Mouse (Mus musculus) spleen, adult 2 months (tissue): Measurements from ENCODE around the gene Tpm3. TPM values are rescaled to one million over a fixed set of nuclear protein-coding genes. Genes with fewer than 3 reads are reported as not detected.
A peak's percentile ranks its signal among the peaks of the same experiment; 100 is the strongest.

ENCODE experiments used
- DNase-seq, 2 experiments: peaks; one replicate each; pipeline versions ENCODE4 v3.0.0 to v3.0.0-alpha.2; 2012 to 2021; ENCODE audit warnings: low spot score in 2 of 2, low read depth in 1 of 2
- H3K27ac ChIP-seq: fragments of 200-500 bp; 2 replicates; pipeline ENCODE4 v1.5.1; 2012; ENCODE audit warnings: low read length, inconsistent platforms; ENCODE audit not compliant: insufficient read depth
- H3K27me3 ChIP-seq: fragments of 200-500 bp; 2 replicates; pipeline ENCODE4 v1.6.1; 2012; ENCODE audit warnings: mild to moderate bottlenecking, moderate library complexity, low read length, inconsistent platforms; ENCODE audit not compliant: control insufficient read depth, insufficient read depth
- H3K36me3 ChIP-seq: fragments of 200-500 bp; 2 replicates; pipeline ENCODE4 v1.6.1; 2012; ENCODE audit warnings: mild to moderate bottlenecking, low read length, inconsistent platforms; ENCODE audit not compliant: control insufficient read depth, insufficient read depth
- H3K4me1 ChIP-seq: fragments of 200-500 bp; 2 replicates; pipeline ENCODE4 v1.6.1; 2011; ENCODE audit warnings: inconsistent platforms; ENCODE audit not compliant: control insufficient read depth, insufficient read depth, insufficient read length
- H3K4me3 ChIP-seq: fragments of 200-500 bp; 2 replicates; pipeline ENCODE4 v1.5.1; 2011; ENCODE audit warnings: mild to moderate bottlenecking, inconsistent platforms; ENCODE audit not compliant: insufficient read depth, insufficient read length; ENCODE audit errors: extremely low read depth
- CTCF ChIP-seq: fragments of 200-500 bp; IDR thresholded peaks from 2 replicates; pipeline ENCODE4 v1.5.1; 2011; ENCODE audit warnings: mild to moderate bottlenecking, inconsistent platforms; ENCODE audit not compliant: insufficient read depth, insufficient read length, insufficient replicate concordance; ENCODE audit errors: extremely low read depth
- POLR2A ChIP-seq: fragments of 200-500 bp; IDR thresholded peaks from 2 replicates; pipeline ENCODE4 v1.6.1; 2011; ENCODE audit warnings: low read depth, low read length, inconsistent platforms
- WGBS: fragments of 180-500 bp; shearing (Covaris S2); methylation state at CpG from one replicate; pipeline ENCODE4 v1.1.7; 2018; 5-methylcytosine and 5-hydroxymethylcytosine counted together
- polyA plus RNA-seq: library from polyadenylated mRNA; depleted of rRNA; stranded (reverse); fragments of >200 nt; gene quantifications from 2 replicates; pipeline ENCODE4 v1.2.3, GENCODE M21; 2012; rRNA removed

Tpm3 gene
- polyA plus RNA-seq: 127 and 141 TPM in 2 replicates

DNA sequence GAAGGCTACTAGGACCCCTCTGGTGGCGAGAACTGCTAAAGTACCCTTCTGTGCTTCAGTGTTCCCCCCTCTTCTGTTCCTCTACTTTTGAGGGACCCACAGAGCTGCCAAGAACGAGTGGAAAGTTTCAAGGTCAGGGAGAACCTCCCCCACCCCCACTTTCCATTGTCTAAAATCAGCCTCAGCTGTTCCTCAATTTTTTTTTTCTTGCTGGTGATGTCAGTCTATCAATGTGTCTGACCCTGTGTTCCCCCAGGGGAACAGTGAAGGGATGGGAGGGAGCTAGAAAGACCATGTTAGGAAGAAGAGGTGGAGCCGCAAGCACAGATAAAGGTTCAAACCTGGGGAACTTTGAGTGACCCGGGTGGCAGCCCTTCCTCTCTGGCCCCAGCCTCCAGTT is at the start of gene Tpm3:
TSS of gene Tpm3 (plus strand) at position 356 of the 400 bp plus-strand sequence.
- Histone ChIP-seq H3K4me1 (no peaks in the 10 kb centered on the region), H3K4me3 (no peak within 1 kb of the TSS), H3K27me3 (no peaks in the 10 kb centered on the region), H3K36me3 (no peaks in the 10 kb centered on the region), H3K27ac (no peak within 1 kb of the TSS)
- no peak for DNase-seq
- WGBS: 55% methylated on average over 4 of the region's 4 CpGs
- no peak for TF ChIP-seq POLR2A
- TF ChIP-seq CTCF: no peak

- 96% methylated on average over 2 of the region's 2 CpGs for WGBS
- no peak for DNase-seq
- Histone ChIP-seq H3K27ac (no peak overlapping the region), H3K27me3 (no peaks in the 10 kb centered on the region), H3K36me3 (peaks cover 40% of the 10 kb centered on the region), H3K4me3 (no peak overlapping the region), H3K4me1 (no peaks in the 10 kb centered on the region)
- TF ChIP-seq CTCF (no peak), POLR2A (no peak)
Observed at GRCm38 (mm10) chr3:90034653-90035052, 37.8 kb upstream of the Tpm3 start.

DNA sequence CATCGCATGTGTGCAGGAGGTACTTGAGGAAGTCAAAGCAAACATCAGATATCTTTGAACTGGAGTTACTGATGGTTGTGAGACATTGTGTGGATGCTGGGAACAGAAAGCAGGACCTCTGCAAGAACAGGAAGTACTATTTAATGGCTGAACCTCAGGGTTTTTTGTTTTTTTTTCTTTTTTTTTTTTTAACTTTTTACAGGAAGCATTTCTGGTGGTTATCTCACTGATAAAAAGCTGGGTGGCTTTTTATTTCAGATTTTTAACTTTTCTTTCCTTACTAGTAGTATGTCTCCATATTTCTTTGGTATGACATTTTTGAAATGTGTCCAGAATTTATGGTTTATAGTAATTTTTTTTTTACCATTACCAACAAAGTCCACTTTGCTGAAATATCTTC is 36.2 kb upstream of the Tpm3 start:
- Histone ChIP-seq H3K27me3 (no peaks in the 10 kb centered on the region), H3K4me3 (no peak overlapping the region), H3K4me1 (no peaks in the 10 kb centered on the region), H3K27ac (no peak overlapping the region), H3K36me3 (peaks cover 41% of the 10 kb centered on the region)
- DNase-seq: no peak
- WGBS: 89% methylated on average over 1 of the region's 1 CpGs
- TF ChIP-seq CTCF (no peak), POLR2A (no peak)

GRCm38 (mm10) chr3:90049691-90050090 is 22.8 kb upstream of the Tpm3 start:
- Histone ChIP-seq H3K4me1 (peaks cover 2% of the 10 kb centered on the region), H3K27ac (no peak overlapping the region), H3K36me3 (peaks cover 3% of the 10 kb centered on the region; the same call in 1 of the 2 replicates), H3K4me3 (no peak overlapping the region), H3K27me3 (no peaks in the 10 kb centered on the region; the same call in 1 of the 2 replicates)
- no peak for TF ChIP-seq POLR2A
- TF ChIP-seq CTCF: no peak
- no peak for DNase-seq
- 64% methylated on average over 3 of the region's 3 CpGs for WGBS

- Histone ChIP-seq H3K4me3 (peak within 1 kb of the TSS; percentile 99), H3K27me3 (no peaks in the 10 kb centered on the region; the same call in 1 of the 2 replicates), H3K36me3 (peaks cover 6% of the 10 kb centered on the region), H3K4me1 (peaks cover 2% of the 10 kb centered on the region), H3K27ac (peak within 1 kb of the TSS; percentile 95)
- peak; percentile 45 to 61 for DNase-seq
- TF ChIP-seq CTCF: no peak
- no peak for TF ChIP-seq POLR2A
- 2% methylated on average over 39 of the region's 43 CpGs for WGBS
Observed at GRCm38 (mm10) chr3:90051441-90052350, 20.8 kb upstream of the Tpm3 start, which contains the start of gene 4933434E20Rik. Gene 4933434E20Rik (plus strand): TSS chr3:90051636.

DNA sequence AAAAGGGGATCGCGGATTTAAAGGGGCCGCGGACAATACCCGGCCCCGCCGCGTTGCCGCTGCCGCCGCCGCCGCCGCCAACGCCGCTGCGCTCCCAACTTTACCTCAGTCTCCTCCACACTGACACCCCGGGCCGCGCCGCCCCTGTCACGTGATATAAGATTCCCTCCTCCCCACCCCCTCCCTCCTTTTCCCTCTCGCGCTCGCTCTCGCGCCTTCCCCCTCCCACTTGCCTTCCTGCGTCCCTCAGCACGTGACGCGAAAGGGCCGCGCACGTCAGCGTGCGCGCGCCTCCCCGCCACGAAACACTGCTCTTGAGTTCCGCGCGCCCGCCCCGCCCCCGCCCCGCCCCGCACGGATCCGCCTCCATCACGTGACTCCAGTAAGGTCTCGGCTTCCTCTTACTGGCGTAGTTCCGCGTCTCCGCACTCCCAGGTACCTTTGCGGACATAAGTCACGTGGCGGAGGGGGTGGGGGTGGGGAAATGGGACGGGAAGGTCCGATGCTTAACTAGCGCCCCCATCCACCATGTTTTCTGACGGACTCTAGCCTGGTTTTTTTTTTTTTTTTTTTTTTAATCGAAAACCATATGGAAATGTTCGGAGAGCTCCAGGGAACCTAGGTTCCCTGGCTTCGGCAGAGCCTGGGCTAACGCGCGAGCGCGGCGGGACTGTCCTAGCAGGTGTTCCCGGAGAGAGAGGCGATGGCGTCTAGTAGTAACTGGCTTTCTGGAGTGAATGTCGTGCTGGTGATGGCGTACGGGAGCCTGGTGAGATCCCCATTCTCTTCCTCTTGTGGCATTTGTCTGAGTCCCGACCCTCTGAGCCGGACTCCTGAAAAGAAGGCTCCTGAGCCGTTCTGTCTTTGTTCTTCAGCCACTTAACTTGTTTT is 19.9 kb upstream of the Tpm3 start, which contains the start of gene Ubap2l:
TSS of gene Ubap2l (minus strand) at position 278 of the 891 bp plus-strand sequence.
- Histone ChIP-seq H3K4me1 (peaks cover 2% of the 10 kb centered on the region), H3K27ac (peak within 1 kb of the TSS; percentile 95), H3K4me3 (peak within 1 kb of the TSS; percentile 99), H3K27me3 (no peaks in the 10 kb centered on the region; the same call in 1 of the 2 replicates), H3K36me3 (peaks cover 10% of the 10 kb centered on the region)
- under 1% methylated on average over 78 of the region's 81 CpGs for WGBS
- peak; percentile 90 to 96 for DNase-seq
- TF ChIP-seq POLR2A (peak; percentile 57), CTCF (no peak)
